ENCODE assay signal across 20 mouse cellular contexts in the genomic region with DNA sequence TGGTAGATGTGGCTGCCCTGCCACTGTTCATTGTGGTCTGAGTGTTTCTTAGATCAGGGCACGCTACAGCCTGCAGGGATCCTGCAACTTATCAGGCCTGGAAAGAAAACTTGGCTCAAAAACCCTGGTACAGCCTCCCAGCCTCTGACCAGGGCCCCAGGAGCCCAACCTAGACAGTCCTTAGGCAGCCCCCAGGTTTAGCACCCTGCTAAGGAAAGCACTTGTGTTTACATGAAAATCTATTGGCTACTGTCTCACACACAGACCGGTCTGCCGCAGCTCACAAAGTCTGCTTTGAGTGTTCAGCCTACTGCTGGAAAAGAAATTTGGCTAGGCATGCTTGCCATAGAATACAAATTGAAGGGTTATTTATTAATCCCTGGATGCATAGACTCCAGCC.
DNase-seq lines count a peak whose midpoint lies in the region; ATAC-seq lines count a peak whose summit lies in the region.
"Had no signal": no experiment of that assay in that cellular context is flagged by ENCODE, and none has a peak within 500 bp of the region (broad histone marks: within the 10 kb centered on the region; RNA-seq: fewer than 3 reads in every experiment).

No protein-coding gene starts in this region.

- no peaks in the 10 kb centered on the region for H3K9me3 ChIP-seq in heart, embryonic 13.5 days
- H3K9me3 ChIP-seq in kidney, embryonic 15.5 days (replicated peaks): no peaks in the 10 kb centered on the region
- no peaks in the 10 kb centered on the region for H3K9me3 ChIP-seq in limb, embryonic 10.5 days (replicated peaks)
- no peaks in the 10 kb centered on the region for H3K9me3 ChIP-seq in neural tube, embryonic 15.5 days (replicated peaks)
- H3K9me3 ChIP-seq: embryonic facial prominence, embryonic 13.5 days; heart, embryonic 12.5 days; liver, embryonic 13.5 days had no signal

- H3K4me2 ChIP-seq in heart, embryonic 13.5 days: no peak overlapping the region
- H3K4me2 ChIP-seq in kidney, embryonic 15.5 days: no peak overlapping the region
- H3K4me2 ChIP-seq in neural tube, embryonic 15.5 days: no peak overlapping the region
- H3K4me2 ChIP-seq: embryonic facial prominence, embryonic 13.5 days; heart, embryonic 12.5 days; liver, embryonic 13.5 days had no signal

- H3K4me1 ChIP-seq in heart, embryonic 13.5 days: peaks cover 32% of the 10 kb centered on the region
- H3K4me1 ChIP-seq in kidney, embryonic 15.5 days: 0 out of 2 replicates have a peak, but pooled peaks cover 5% of the 10 kb centered on the region
- no peaks in the 10 kb centered on the region for H3K4me1 ChIP-seq in limb, embryonic 10.5 days
- H3K4me1 ChIP-seq in neural tube, embryonic 15.5 days: 0 out of 2 replicates have a peak, but pooled peaks cover 9% of the 10 kb centered on the region
- H3K4me1 ChIP-seq: liver, embryonic 13.5 days had no signal

- DNase-seq in heart, adult 11 months: no peak
- DNase-seq in kidney, postnatal 4 days: no peak
- DNase-seq in limb, embryonic 10.5 days (ENCODE audit: low spot score): no peak
- DNase-seq in cerebellum, adult 9-10 months: no peak
- DNase-seq: adrenal gland, postnatal 10 days; cerebellum, adult 9-11 months; forebrain, postnatal 0 days; heart, postnatal 4 days; layer of hippocampus, postnatal 36 days; liver, embryonic 13.5 days; thymus, postnatal 25 days had no signal

- 0 out of 2 replicates have a peak overlapping the region, but pooled peaks have one; percentile 8 for H3K27ac ChIP-seq in heart, embryonic 13.5 days (replicated peaks)
- H3K27ac ChIP-seq in kidney, embryonic 15.5 days: peak overlapping the region; percentile 32; the same call in 1 of the 2 replicates
- H3K27ac ChIP-seq in limb, embryonic 10.5 days: 0 out of 2 replicates have a peak overlapping the region, but pooled peaks have one; percentile 38
- peak overlapping the region; percentile 48; the same call in 1 of the 2 replicates for H3K27ac ChIP-seq in neural tube, embryonic 15.5 days (replicated peaks)
- H3K27ac ChIP-seq: embryonic facial prominence, embryonic 13.5 days; layer of hippocampus, adult 2 months; liver, embryonic 13.5 days had no signal

- WGBS in heart, embryonic 13.5 days: 57% methylated on average over 3 of the region's 3 CpGs
- WGBS in kidney, embryonic 15.5 days: 61% methylated on average over 3 of the region's 3 CpGs
- WGBS in limb, embryonic 10.5 days: 86% methylated on average over 3 of the region's 3 CpGs
- 59% methylated on average over 3 of the region's 3 CpGs for WGBS in neural tube, embryonic 15.5 days

- no peak for ATAC-seq in heart, embryonic 13.5 days (ENCODE audit: extremely low read depth, insufficient number of reproducible peaks, low FRiP score, low TSS enrichment)
- ATAC-seq in kidney, embryonic 15.5 days (replicated peaks; ENCODE audit: low FRiP score): no peak
- ATAC-seq in neural tube, embryonic 15.5 days (ENCODE audit: low FRiP score): no peak
- ATAC-seq: activated CD4-positive, CD25-positive, alpha-beta regulatory T cell, adult 4 months; forebrain, postnatal 0 days; lung, postnatal 0 days had no signal

- H3K36me3 ChIP-seq in heart, embryonic 13.5 days: peaks cover 17% of the 10 kb centered on the region
- H3K36me3 ChIP-seq in kidney, embryonic 15.5 days: peaks cover 24% of the 10 kb centered on the region
- H3K36me3 ChIP-seq in limb, embryonic 10.5 days: peaks cover 7% of the 10 kb centered on the region; the same call in 1 of the 2 replicates
- H3K36me3 ChIP-seq in neural tube, embryonic 15.5 days: peaks cover 28% of the 10 kb centered on the region
- H3K36me3 ChIP-seq: G1E; liver, embryonic 13.5 days had no signal

- H3K9ac ChIP-seq in heart, embryonic 13.5 days: 0 out of 2 replicates have a peak overlapping the region, but pooled peaks have one; percentile 28
- no peak overlapping the region for H3K9ac ChIP-seq in kidney, embryonic 15.5 days
- H3K9ac ChIP-seq in neural tube, embryonic 15.5 days (replicated peaks): no peak overlapping the region
- H3K9ac ChIP-seq: embryonic facial prominence, embryonic 13.5 days; forebrain, postnatal 0 days; heart, embryonic 12.5 days; liver, embryonic 13.5 days had no signal

- H3K4me3 ChIP-seq in heart, embryonic 13.5 days: no peak overlapping the region
- no peak overlapping the region for H3K4me3 ChIP-seq in kidney, embryonic 15.5 days (replicated peaks)
- no peak overlapping the region for H3K4me3 ChIP-seq in limb, embryonic 10.5 days
- no peak overlapping the region for H3K4me3 ChIP-seq in neural tube, embryonic 15.5 days (replicated peaks)
- H3K4me3 ChIP-seq: embryonic facial prominence, embryonic 13.5 days; heart, embryonic 12.5 days; layer of hippocampus, adult 2 months; liver, embryonic 13.5 days had no signal

- no peaks in the 10 kb centered on the region for H3K27me3 ChIP-seq in heart, embryonic 13.5 days (replicated peaks)
- no peaks in the 10 kb centered on the region for H3K27me3 ChIP-seq in kidney, embryonic 15.5 days
- H3K27me3 ChIP-seq in limb, embryonic 10.5 days (ENCODE audit: low read depth, poor library complexity, severe bottlenecking): no peaks in the 10 kb centered on the region
- no peaks in the 10 kb centered on the region for H3K27me3 ChIP-seq in neural tube, embryonic 15.5 days (replicated peaks)
- H3K27me3 ChIP-seq: embryonic facial prominence, embryonic 13.5 days; liver, embryonic 13.5 days had no signal
